Mouse (Mus musculus) liver, embryonic 14.5 days (tissue): ENCODE results near the gene Dok5. TPM values are rescaled to one million over a fixed set of nuclear protein-coding genes. Genes with fewer than 3 reads are reported as not detected.

Source experiments
- ATAC-seq: fragments of 200-750 bp; cut with Nextera tagmentation; 2 replicates; pipeline ENCODE4 v1.8.0; 2017; ENCODE audit warnings: moderate number of reproducible peaks, mild to moderate bottlenecking, moderate library complexity; ENCODE audit not compliant: insufficient read depth
- DNase-seq, 3 experiments: peaks; one replicate each; pipeline ENCODE4 v3.0.0-alpha.2; 2012 to 2013; ENCODE audit warnings: low read depth in 3 of 3, low spot score in 3 of 3
- H3K27ac ChIP-seq: fragments of 300-500 bp; sonication (generic); 2 replicates; pipeline ENCODE4 v1.5.1; 2014; ENCODE audit warnings: moderate library complexity, mild to moderate bottlenecking, control low read depth, inconsistent platforms
- H3K27me3 ChIP-seq: fragments of 300-500 bp; sonication (generic); 2 replicates; pipeline ENCODE4 v1.6.1; 2014; ENCODE audit warnings: mild to moderate bottlenecking, low read length, moderate library complexity; ENCODE audit not compliant: control insufficient read depth, insufficient read depth
- H3K36me3 ChIP-seq: fragments of 300-500 bp; sonication (generic); replicated peaks from 2 replicates; pipeline ENCODE4 v1.6.1; 2014; ENCODE audit warnings: low read depth; ENCODE audit not compliant: control insufficient read depth, insufficient read depth
- H3K4me1 ChIP-seq, 2 experiments: fragments of 200-500 bp in 1 of 2; fragments of 300-500 bp in 1 of 2; sonication (generic) in 1 of 2; replicated peaks; 2 replicates each; pipeline ENCODE4 v1.6.1; 2012 to 2014; ENCODE audit warnings: antibody characterized with exemption in 1 of 2, inconsistent platforms in 1 of 2, low read length in 1 of 2; ENCODE audit not compliant: control insufficient read depth in 2 of 2, insufficient read depth in 2 of 2
- H3K4me2 ChIP-seq: fragments of 300-500 bp; sonication (generic); 2 replicates; pipeline ENCODE4 v1.6.1; 2014; ENCODE audit warnings: low read depth, mild to moderate bottlenecking, control low read depth, moderate library complexity
- H3K4me3 ChIP-seq, 2 experiments: fragments of 200-500 bp in 1 of 2; fragments of 300-500 bp in 1 of 2; sonication (generic) in 1 of 2; 2 replicates each; pipeline ENCODE4 v1.5.1; 2012 to 2014; ENCODE audit warnings: low read depth in 2 of 2, low read length in 2 of 2, mild to moderate bottlenecking in 2 of 2, control low read depth in 1 of 2, inconsistent platforms in 1 of 2, moderate library complexity in 1 of 2; ENCODE audit not compliant: insufficient read depth in 1 of 2
- H3K9ac ChIP-seq: fragments of 300-500 bp; sonication (generic); replicated peaks from 2 replicates; pipeline ENCODE4 v1.6.1; 2014; ENCODE audit warnings: mild to moderate bottlenecking, control low read depth, moderate library complexity
- H3K9me3 ChIP-seq: fragments of 300-500 bp; sonication (generic); 2 replicates; pipeline ENCODE4 v1.6.1; 2016; ENCODE audit warnings: low read length, mixed read lengths; ENCODE audit not compliant: control insufficient read depth
- CTCF ChIP-seq: IDR thresholded peaks from 2 replicates; pipeline ENCODE4 v1.5.1; 2016; ENCODE audit warnings: antibody characterized with exemption, low read depth, control low read depth
- EP300 ChIP-seq: IDR thresholded peaks from 2 replicates; pipeline ENCODE4 v1.6.1; 2016; ENCODE audit warnings: antibody characterized with exemption, low read depth
- WGBS: fragments of 180-500 bp; shearing (Covaris S2); extraction: QIAGEN DNeasy Blood & Tissue Kit; methylation state at CpG from one replicate; pipeline ENCODE4 v1.1.7; 2014; ENCODE audit not compliant: insufficient replicate concordance; 5-methylcytosine and 5-hydroxymethylcytosine counted together
- polyA plus RNA-seq, 2 experiments: library from polyadenylated mRNA; depleted of rRNA in 1 of 2; stranded (reverse) in 1 of 2; unstranded in 1 of 2; fragments of >200 nt; fragmentation: Nextera tagmentation in 1 of 2; extraction: Ambion mirVana in 1 of 2; gene quantifications; 2 replicates each; pipeline versions ENCODE4 v1.2.1 to v1.2.3; 2012 to 2014

The Dok5 gene
- polyA plus RNA-seq, 2 experiments = 0.15 to 0.19 TPM

DNA sequence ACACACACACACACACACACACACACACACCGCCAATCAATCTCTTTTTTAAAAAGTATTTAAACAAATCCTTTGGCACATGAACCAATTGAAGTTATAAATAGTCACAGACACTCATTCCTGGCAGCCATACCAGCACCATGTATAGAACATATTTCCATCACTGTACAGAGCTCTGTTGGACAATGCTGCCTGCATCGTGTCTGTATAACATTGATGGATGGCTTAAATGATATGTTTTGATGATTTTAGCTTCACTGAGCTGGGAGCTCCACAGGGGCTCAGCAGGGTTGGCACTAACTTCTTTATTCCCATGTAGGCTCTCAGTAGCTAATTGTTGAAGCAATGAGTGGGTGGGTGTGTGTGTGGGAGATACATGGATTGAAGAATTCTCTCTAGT is 11.9 kb downstream of the Dok5 start:
- Histone ChIP-seq H3K27ac (no peak overlapping the region), H3K4me3 (no peak overlapping the region), H3K4me1 (no peaks in the 10 kb centered on the region), H3K27me3 (no peaks in the 10 kb centered on the region), H3K9ac (no peak overlapping the region), H3K4me2 (no peak overlapping the region), H3K9me3 (no peaks in the 10 kb centered on the region), H3K36me3 (no peaks in the 10 kb centered on the region)
- TF ChIP-seq CTCF (no peak), EP300 (no peak)
- DNase-seq (no peak), ATAC-seq (no peak)
- WGBS = 41% methylated on average over 2 of the region's 2 CpGs

DNA sequence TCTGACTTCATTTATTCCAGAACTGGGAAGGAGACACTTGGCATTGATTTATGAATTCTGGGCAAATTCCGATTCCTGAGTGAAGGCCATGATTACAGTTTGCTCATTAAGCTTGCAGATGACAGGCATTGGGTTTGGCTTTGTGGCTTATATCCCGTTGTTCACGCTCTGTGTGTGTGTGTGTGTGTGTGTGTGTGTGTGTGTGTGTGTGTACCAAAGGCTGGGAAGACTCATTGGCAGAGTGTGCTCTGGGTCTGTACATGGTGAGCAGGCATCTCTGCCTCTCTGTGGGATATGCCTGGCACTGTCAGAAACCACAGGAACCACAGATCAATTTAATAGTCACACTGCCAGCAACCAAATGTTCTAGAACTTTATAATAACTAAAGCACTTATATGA is 17.3 kb downstream of the Dok5 start:
- Histone ChIP-seq H3K4me1 (no peaks in the 10 kb centered on the region), H3K9ac (no peak overlapping the region), H3K27me3 (no peaks in the 10 kb centered on the region), H3K4me3 (no peak overlapping the region), H3K9me3 (no peaks in the 10 kb centered on the region), H3K36me3 (no peaks in the 10 kb centered on the region), H3K4me2 (no peak overlapping the region), H3K27ac (no peak overlapping the region)
- TF ChIP-seq CTCF = no peak
- TF ChIP-seq EP300 = no peak
- 57% methylated on average over 3 of the region's 3 CpGs for WGBS
- no peak for DNase-seq
- ATAC-seq = no peak

DNA sequence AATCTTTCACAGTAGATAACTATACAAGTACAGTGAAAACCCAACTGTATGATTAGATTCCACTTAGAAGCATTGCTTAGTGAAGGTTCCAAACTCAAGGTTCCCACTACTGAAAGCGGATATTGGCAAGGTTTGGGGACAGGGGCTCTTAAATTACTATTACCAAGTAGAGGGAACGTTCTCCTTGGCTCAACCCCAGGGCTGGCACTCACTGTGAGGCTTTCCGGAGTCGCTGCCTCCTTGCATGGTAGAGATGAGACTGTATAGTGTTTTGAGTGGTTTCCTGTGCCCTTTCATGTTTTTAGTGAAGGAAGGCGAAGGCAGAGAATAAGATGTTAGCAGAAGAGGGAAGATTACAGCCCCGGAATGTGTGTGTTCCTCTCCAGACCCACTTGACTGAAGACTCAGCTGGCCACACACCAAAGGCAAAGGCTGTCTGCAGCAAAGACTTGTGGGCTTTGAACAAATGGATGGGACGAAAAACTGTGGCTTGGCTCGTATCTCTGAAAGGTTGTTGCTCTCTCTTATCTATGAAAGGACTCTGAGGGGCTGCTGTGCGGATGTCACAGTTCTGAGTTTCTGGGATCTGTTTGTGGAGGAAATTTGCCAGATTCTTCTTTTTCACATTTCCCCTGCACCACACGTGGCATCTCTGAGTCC is 20.7 kb downstream of the Dok5 start:
- H3K27ac ChIP-seq = no peak overlapping the region
- no peaks in the 10 kb centered on the region for H3K27me3 ChIP-seq
- 43% methylated on average over 10 of the region's 10 CpGs for WGBS
- no peaks in the 10 kb centered on the region for H3K36me3 ChIP-seq
- TF ChIP-seq EP300 = no peak
- TF ChIP-seq CTCF = no peak
- H3K4me3 ChIP-seq = no peak overlapping the region
- H3K9me3 ChIP-seq = no peaks in the 10 kb centered on the region
- ATAC-seq (no peak), DNase-seq (no peak)
- H3K4me2 ChIP-seq = no peak overlapping the region
- H3K9ac ChIP-seq = no peak overlapping the region
- no peaks in the 10 kb centered on the region for H3K4me1 ChIP-seq

DNA sequence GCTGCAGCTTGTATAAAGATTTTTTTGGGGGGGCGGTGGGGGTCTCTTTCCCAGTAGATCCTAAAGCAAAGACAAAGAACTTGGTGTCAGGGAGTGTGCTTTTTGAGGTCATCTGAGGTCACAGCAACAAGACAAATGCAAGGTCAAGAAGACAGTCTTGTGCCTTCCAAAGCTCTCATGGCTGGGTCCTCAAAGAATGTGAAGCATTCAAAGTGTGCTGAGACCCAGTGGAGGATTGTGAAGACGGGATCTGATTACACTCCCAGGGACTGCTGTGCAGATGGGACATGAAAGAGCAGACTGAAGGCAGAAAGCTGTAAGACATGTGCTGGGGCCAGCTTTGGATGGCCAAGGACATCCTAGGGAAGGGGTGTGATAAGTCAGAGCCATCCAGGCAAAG is 24.2 kb downstream of the Dok5 start:
- no peaks in the 10 kb centered on the region for H3K9me3 ChIP-seq
- 55% methylated on average over 2 of the region's 2 CpGs for WGBS

DNA sequence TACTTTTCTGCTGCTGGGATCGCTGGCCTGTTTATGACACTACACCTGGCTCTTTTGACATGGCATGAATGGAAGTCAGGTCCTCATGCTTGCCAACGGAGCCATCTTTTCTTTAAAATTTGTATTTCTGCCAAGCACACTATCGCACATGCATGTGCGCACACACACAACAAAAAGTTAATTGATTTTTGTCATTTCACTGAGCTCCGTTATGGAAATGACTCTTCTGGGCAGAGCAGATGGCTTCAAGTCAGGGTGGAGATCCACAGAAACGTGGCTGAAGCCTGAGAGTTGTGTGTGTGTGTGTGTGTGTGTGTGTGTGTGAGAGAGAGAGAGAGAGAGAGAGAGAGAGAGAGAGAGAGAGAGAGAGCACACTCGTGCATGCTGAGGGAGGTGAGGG is 25.1 kb downstream of the Dok5 start:
- no peak for TF ChIP-seq EP300
- no peak for TF ChIP-seq CTCF
- WGBS = 59% methylated on average over 7 of the region's 7 CpGs
- Histone ChIP-seq H3K9ac (no peak overlapping the region), H3K27me3 (no peaks in the 10 kb centered on the region), H3K4me1 (no peaks in the 10 kb centered on the region), H3K27ac (no peak overlapping the region), H3K4me2 (no peak overlapping the region), H3K9me3 (no peaks in the 10 kb centered on the region), H3K36me3 (no peaks in the 10 kb centered on the region), H3K4me3 (no peak overlapping the region)
- no peak for DNase-seq
- ATAC-seq = no peak

More for the DNA sequence above, 24.2 kb downstream of the Dok5 start:
- Histone ChIP-seq H3K9ac (no peak overlapping the region), H3K36me3 (no peaks in the 10 kb centered on the region), H3K4me1 (no peaks in the 10 kb centered on the region), H3K4me3 (no peak overlapping the region), H3K27ac (no peak overlapping the region), H3K4me2 (no peak overlapping the region), H3K27me3 (no peaks in the 10 kb centered on the region)
- no peak for DNase-seq
- no peak for ATAC-seq
- TF ChIP-seq EP300 (no peak), CTCF (no peak)
